Mouse (Mus musculus) testis, postnatal 14 days (tissue): Measurements from ENCODE around the gene Map3k9.

Experiments used
- DNase-seq: peaks from one replicate; pipeline ENCODE4 v3.0.0; 2021; ENCODE audit warnings: low spot score

Gene Map3k9

DNA sequence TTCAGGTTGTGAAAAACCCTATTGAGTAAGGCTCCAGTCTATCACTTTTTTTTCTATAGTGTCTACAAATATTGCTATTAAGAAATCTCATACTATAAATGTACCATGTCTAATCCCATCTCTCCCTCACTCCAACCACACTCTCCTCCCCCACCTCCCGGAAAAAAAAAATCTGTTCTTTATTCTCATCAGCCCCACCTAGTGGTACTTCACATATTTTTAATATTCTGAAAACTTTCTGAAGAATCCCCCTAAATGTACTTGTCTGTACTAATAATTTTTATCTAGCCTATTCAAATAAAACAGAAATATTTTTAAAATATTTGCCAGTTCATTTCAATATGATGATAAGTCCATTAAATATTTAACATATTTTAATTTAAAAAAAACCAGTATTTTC is 78.1 kb downstream of the Map3k9 start:
- DNase-seq: no peak

DNA sequence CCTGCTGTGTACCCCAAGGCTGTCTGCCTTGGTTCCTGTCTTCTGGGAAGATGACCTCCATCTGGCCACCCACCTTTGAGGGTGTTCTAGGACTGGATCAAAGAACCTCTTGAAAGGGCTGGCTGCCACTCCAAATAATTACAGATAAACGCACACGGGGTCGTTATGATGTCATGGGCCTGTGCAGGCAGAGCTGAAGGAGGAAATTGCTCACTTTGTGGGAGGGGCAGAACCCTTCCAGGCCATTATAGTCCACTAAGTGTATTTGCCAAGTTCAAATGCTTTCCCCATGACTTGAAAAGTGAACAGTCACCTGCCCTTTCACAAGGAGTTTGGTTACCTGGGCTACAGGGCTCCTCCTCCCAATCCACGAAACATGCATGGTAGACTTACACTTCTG is 83.0 kb downstream of the Map3k9 start:
- no peak for DNase-seq

DNA sequence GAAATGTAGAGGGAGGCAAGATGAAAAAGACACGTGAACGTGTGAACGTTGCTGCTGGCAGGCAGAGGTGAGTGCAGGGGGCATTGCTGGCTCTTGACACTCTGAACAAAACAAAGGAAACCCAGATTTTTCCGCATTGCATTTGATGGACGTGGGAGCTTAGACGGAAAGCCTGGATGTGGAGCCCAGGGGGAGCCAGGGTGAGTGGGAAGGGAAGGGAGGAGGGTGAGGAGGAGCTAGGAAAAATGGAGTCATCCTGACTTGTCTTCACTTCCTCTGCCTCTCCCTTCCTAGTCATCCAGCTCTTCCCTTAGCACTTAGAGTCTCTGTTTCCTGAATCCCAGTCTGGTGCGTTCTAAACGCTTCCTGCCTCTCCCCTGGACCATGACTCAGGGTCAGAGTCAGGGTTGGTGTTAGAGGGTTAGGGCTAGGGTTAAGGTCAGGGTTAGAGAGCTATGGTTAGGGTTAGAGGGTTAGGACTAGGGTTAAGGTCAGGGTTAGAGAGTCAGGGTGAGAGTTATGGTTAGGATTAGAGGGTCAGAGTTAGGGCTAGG is 89.7 kb downstream of the Map3k9 start:
- DNase-seq: no peak

DNA sequence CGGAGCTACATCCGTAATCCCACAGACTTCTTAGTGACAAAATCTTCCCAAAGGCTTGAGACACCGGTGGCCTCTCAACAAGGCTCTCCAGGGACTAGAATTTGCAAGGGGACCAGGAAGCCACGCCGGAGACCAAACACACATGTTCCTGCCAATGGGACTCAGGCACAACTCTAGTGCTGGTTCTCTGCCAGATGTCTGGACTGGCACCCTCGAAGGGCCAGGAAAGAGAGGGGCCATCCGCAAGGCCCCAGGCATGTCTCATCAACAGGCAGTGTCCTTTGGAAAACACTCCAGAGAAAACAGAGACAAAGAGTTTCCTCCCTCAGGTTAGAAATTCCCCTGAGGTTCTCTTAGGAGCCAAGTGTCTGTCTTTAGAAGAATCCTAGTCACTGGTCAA is 90.2 kb downstream of the Map3k9 start:
- DNase-seq: no peak

- peak; percentile 28 for DNase-seq
These were observed 90.9 kb downstream of the Map3k9 start for GRCm38 (mm10) chr12:81690111-81690510.

- no peak for DNase-seq
These were observed 91.4 kb downstream of the Map3k9 start for GRCm38 (mm10) chr12:81689505-81690056.

DNA sequence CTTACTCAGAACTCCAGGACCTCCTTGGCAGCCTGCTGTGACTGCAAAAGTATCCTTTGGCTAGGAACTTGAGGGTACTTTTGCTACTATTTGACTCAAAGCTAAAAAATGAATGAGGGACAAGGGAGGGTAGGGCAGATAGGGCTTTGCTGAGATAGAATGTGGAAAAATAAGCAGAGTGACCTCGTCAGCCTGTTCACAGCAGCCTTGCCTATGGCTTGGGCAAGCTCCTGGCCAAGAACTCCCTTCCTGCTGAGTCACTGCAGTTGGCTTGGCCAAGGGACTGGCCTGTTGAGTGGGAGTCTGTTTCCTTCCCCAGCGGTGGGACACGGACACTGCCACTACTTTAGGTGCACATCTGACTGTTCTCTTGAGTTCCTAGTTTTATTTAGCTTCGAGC is 92.4 kb downstream of the Map3k9 start:
- DNase-seq: peak; percentile 43

- DNase-seq: no peak
These were observed 93.1 kb downstream of the Map3k9 start for GRCm38 (mm10) chr12:81687873-81688272.

GRCm38 (mm10) chr12:81686406-81687117 is 94.4 kb downstream of the Map3k9 start:
- no peak for DNase-seq

DNA sequence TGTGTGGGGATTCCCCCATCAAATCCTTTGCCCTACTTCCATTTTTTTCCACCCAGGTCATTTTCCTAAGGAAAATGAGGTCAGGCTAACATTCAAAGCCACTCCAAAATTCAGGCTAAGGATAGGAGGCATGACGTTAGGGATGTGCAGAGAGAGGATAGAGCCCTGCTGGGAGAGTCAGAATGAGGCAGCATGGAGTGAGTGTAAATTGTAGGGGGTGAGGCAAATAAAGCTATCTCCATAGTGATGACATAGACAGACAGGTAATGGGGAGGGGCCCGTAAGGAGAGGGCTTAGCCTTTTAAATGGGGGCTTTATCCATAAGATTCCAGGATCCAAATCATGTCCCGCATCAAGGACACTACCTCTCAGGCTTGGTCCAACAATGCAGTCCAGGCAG is 95.0 kb downstream of the Map3k9 start:
- no peak for DNase-seq

- no peak for DNase-seq
These were observed 96.9 kb downstream of the Map3k9 start for GRCm38 (mm10) chr12:81684096-81684495.

DNA sequence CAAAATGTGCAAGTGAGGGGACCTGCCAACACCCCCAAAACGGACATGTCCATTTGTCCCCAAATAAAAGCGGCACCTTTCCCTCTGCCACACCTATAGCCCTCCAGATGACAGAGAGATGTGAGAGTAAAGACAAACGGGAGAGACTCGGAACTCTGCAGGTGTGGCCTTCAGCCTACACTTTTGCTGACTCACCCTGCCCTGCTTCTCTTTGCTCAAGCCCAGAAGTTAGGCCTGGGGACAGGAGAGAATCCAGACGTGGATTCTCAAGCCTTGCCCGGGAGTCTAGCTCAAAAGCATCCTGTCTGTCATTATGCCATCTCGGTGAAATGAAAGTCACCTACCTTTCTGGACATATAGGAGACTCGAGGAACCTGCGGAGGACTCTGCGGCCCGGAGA is 97.6 kb downstream of the Map3k9 start:
- no peak for DNase-seq

GRCm38 (mm10) chr12:81679807-81680529 is 101.0 kb downstream of the Map3k9 start:
- DNase-seq: no peak

DNA sequence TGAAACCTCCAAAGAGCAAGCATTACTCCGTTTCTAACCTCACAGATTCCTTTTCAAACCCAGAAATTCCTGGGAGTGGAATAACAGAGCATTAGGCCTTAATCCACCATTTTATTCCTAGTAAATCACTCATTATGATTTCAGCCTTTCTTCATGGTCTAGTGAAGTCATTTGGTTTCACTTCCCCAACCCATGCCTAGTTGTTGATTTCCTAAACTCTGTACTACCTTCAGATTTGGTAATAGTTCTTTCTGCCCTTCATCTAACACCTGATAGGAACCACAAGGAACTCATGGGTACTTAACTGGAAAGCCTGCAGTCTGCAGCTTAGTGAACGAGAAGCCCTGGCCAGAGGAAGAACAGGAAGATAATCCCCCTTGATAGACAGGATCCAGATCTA is 105.4 kb downstream of the Map3k9 start:
- no peak for DNase-seq
